Mouse (Mus musculus): ENCODE data around the gene Fam102b. TPM values are rescaled to one million over a fixed set of nuclear protein-coding genes. Genes with fewer than 3 reads are reported as not detected.
A peak's percentile ranks its signal among the peaks of the same experiment; 100 is the strongest.

Gene Fam102b
- polyA plus RNA-seq, 1 experiment: 13.6 TPM

DNA sequence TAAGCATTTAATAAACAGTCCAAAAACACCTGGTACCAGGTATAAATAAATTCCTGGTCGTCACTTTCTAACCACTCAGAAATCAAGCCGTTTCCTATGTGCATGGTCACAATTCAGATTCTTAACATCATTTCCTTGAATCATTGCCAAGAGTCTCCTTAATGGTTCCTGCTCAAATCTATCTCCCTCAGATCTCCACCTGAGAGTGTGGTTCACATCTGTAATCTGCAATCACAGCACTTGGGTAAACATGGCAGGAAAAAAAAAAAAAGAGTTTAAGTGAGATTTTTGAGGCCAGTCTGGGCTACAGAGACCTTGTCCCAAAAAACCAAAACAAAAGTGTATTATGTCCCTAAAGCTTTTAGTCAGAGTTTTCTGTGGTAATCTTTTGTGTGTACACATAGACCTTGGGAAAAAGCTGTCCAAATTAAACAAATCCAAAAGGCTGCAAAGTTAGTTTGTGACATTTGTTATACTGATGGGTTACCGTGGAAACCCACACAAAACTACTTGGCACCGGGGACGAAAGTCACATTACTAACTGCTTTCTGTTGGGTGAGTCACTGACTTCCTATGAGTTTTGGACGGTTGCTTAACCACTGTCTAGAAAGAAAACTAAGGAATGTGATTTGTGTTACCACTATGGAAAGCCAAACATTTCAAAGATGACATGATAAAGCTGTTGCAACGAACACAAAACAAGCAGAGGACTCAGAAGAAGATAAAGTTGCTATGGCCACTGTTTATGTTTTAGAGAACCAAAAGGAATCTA lies 16.7 kb downstream of the Fam102b start:
- DNase-seq (ENCODE audit: low read depth): no peak

DNA sequence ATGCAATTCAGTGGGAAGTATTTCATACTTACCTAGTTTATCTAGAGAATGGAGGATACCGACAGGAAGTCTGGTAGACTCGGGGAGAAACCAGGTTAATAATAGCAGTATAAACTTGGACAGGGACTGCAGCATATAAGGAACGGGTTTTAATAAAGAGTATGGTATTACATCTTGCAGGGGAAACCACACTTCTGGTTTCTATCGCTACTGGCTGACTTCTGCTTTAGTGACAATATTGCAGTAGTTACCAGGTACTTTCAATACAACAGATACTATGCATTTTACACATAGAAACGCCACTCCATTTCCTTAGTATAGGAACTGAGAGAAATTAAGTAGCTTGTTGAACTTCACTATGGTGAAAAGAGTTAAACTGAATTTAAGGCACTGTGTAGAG lies 19.2 kb downstream of the Fam102b start:
- no peak for DNase-seq (ENCODE audit: low read depth)

DNA sequence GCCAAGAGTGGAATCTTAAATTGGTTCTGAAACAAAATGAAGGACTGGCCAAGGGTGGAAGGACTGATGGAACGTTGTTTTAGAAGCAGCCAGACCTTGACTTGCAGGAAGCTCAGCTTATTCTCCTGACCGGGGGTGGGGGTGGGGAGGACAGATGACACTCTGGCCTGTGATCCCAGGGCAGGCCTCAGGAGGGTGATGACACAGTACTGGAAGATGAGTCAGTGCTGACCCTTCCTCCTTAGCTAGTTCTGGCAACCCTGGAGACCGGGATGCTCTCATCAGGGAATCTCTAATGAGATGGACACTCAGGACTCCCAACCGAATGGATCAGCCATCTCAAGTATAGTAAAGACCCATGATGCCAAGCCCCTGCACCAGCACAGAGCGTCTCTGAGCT lies 21.6 kb downstream of the Fam102b start:
- no peak for DNase-seq (ENCODE audit: low read depth)

DNA sequence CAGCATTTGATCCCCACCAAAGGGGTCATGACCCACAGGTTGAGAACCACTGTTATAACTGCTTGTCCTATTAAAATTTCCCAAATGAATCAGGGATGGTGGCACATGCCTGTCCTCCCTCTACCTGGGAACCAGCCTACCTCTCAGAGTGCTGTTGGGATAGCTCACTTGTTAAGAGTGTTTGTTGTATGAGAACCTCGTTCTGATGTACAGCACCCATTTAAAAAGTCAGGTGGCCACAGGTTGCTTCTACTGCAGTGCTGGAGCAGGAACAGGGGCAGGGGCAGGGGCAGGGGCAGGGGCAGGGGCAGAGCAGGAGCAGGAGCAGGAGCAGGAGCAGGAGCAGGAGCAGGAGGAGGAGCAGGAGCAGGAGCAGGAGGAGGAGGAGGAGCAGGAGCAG lies 28.2 kb downstream of the Fam102b start:
- DNase-seq (ENCODE audit: low read depth): no peak

DNA sequence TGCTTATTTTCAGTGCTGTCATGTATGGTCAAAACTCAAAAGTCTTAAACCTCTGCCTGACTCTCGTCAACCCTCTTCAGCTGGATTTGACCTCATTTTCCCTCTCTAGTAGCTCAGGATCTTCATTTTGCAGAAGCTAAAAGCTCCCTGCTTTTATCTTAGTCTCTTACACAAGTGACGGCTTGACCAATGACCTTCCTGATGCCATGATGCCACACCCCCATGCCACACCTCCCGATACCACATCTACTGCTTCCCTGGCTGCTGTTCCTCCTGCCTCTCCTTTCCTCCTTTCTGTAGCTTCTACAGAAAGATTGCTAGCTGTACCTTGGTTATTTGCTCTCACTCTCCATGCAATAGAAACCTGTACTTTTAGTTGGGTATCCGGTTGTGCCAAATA lies 29.6 kb downstream of the Fam102b start:
- DNase-seq (ENCODE audit: low read depth): no peak

DNA sequence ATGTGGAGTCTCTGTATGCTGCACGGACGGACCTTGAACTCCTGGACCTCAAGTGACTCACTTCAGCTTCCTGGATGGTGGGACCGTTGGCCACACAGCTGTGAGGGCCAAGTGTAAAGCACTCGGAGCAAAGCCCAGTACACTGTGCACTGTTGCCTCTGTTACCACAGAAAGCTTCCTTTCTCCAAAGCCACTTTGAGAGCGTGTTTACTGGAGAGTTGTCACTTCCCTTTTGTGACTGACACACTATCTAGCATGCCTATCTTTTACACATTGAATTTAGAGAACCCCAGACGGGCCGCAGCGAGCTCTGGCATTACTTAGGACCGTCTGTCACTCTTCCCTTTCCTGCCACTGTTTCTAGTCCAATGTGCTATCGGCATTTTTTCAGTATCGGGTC lies 30.1 kb downstream of the Fam102b start:
- no peak for DNase-seq (ENCODE audit: low read depth)

DNA sequence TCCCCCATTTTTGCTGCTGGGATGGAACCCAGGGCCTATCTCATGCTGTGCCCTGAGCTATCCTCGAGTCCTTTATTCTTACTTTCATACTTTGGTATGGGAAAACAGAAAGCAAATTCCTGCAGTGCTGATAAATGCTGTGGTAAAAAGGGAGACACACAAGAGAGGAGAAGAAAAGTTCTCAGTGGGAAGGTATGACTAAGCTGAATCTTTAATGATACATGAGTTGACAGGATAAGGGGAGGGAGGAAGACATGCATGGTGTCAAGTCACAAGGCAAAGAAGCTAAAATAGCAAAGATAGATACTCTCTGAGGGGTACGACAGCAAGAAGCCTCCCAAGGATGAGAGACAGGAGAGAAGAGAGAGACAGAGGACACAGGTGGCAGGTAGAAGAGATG lies 32.0 kb downstream of the Fam102b start:
- no peak for DNase-seq (ENCODE audit: low read depth)

DNA sequence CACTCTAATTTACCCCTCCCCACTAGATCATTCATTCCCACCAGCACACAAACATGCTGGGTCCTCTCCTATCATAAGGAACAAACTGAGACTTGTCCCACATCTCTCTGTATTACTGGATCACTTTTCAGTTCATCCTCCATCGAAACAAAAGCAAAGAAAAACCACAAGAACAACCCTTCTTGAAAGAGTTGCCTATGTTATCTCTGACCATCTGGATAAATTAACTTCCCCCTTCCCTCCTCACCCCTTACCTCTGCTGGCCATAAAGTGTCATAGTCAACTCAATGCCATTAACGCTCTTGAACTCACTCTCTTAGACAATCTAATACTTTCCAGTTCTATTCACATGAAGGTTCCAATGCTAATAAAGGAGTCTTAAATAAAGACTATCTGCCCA lies 32.9 kb downstream of the Fam102b start:
- no peak for DNase-seq (ENCODE audit: low read depth)

DNA sequence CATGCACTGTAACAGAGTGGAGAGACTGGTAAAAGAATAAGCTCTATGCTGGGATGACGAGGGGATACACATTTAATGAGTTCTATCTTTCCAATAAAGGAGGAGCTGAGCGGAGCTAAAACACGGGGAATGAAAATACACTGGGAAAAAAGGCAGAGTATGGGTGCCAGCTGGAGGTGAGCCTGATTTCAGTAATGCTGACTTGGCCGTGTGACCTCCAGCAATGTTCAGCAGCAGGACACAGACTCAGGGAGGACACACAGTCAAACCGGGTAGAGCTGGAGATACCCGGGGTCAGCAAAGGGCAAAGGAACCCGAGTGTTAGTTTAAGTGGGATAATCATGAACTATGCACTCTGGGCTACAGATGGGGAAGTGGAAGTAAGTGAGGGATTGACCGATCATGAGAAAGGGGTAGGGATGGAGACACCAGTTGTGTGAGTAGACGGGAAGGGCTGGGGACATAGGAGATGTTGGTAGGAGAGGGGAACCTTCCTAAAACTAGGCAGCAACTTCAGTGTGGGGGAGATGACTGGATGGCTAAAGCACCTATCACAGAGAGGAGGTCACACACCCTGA lies 37.3 kb downstream of the Fam102b start:
- DNase-seq (ENCODE audit: low read depth): no peak

DNA sequence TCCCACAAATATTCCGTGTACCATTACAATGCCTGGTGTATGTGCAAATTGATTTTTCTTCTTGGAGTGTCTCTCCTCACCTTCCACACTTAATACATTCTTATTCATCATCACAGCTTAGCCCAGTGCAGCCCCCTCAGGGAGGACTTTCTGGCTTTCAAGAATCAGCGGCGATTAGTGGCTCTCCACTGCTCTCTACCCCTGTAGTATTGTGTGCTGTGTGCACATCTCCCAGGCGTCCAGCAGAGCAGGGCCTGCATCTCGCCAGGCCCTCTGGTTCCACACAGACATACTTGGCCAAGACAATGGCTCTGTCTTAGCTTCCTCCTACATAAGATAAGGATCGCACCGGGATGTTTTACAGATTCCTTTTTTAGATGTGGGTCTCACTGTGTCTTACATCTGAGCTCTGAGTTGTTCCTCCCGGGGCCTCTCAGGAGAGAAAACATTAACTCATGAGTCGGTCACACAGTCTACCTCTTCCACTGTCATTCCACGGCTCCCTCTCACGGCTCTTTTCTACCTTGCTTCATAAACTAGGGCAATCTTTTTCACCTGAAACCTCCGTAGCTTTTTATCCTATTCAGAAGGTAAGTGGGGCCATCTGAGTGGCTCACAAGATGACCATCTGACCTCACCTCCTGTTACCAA lies 40.3 kb downstream of the Fam102b start:
- no peak for DNase-seq (ENCODE audit: low read depth)

DNA sequence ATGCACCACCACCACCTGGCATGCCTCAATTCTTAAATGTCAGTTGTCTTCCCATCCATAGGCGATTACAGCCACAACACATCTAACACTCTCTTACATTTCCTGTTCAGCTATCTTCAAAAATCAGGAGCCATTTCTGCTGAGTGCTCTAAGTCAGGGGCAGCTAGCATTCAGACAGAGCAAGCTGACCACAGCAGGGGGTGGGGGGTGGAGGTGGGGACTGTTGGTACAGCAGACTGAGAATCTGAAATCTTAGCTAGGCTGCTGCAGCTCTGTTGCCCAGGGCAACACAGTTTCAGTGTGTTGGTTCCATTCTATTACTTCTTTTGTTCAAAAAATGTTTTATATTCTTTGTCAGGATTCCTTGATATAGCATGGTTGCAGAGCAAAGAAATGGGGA lies 40.9 kb downstream of the Fam102b start:
- DNase-seq (ENCODE audit: low read depth): no peak

DNA sequence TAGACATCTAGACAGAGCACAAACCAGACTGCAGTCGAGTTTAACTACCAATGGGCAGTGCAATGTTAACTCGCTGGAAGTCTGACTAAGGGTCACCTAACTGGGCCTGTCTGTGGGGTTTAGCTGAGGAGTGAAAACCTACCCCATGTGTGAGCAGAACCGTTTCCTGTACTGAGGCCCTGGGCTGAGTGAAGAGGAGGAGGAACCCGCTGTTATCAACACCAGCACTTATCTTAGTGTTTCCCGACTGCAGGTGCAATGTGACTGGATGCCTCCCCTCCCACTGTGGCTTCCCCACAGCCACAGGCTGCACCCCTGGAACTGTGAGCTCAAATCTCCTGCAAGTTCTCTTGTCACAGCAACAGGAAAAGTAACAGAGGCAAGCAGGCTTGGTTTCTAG lies 43.4 kb downstream of the Fam102b start:
- DNase-seq (ENCODE audit: low read depth): no peak

DNA sequence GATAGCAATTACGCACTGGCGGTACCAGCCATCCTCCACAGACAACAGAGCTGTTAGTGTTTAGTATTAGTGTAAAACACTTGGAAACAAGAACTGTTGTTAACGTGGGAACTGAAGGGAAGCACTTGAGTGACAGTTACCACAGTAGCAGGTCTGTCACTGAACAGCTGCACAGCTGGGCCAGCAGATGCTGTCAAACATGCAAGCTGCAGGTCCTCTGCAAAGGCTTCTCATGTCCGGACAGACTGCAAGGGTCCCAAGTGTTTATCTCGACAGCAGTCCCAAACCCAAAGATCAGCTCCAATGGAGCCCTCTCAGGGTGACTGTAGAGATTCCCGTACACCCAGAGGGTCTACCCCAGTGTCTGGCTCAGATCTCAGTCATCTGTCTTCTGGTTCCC lies 45.5 kb downstream of the Fam102b start:
- DNase-seq (ENCODE audit: low read depth): no peak

DNA sequence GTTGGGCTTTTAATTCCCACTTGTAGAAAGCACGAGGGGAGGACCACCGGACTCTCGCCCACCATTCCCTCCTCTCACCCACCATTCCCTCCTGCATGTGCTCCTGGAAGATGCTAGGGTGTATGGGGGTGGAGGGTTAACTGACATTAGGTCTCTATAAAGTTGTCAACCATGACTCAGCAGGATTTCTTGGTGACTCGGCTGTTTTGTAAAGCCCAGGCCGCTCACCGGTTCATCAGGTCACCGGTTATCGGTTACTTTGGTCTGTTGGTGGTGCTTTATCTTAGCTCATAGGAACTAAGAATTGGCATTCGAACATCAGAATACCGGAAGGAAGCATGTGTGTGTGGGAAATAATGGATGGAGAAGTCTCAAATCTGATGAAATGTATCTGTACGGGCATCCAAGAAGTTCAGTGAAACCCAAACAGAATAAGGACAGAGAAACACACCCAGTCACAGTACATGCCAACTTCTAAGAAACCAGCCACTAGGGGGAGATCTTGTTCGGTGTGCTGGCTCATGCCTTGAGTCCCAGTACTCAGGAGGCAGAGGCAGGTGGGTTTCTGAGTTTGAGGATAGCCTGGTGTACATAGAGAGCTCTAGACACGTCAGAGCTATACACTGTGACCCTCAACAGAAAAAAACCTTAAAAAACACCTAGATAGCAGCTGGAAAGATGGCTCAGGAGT lies 49.9 kb downstream of the Fam102b start:
- no peak for DNase-seq (ENCODE audit: low read depth)

DNA sequence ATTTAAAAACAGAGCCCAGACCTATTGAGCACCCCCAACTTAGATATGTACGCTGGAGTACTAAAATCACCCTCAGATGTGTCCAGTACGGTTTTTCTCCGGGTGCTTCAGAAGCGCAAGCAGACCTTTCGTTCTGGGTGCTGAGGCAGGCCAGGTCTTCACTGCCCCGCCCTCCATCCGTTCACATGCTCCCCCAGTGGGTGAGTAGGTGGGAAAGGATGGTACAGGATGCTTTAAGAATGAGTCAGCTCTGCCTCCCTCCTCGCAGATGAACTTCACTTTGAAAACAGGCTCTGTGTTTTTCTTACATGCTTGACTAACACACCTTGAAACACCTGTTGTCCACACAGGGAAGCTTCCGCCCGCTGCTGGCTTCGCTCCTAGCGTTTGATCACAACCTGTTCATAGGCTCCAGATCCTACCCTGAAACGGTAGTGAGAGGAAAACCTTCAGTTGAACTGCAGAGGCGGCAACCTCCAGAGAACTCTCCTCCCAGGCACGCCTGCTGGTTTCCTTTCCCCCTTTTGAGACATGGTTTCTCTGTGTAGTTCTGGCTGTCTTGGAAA lies 52.4 kb downstream of the Fam102b start:
- peak; percentile 24 for DNase-seq (ENCODE audit: low read depth)

DNA sequence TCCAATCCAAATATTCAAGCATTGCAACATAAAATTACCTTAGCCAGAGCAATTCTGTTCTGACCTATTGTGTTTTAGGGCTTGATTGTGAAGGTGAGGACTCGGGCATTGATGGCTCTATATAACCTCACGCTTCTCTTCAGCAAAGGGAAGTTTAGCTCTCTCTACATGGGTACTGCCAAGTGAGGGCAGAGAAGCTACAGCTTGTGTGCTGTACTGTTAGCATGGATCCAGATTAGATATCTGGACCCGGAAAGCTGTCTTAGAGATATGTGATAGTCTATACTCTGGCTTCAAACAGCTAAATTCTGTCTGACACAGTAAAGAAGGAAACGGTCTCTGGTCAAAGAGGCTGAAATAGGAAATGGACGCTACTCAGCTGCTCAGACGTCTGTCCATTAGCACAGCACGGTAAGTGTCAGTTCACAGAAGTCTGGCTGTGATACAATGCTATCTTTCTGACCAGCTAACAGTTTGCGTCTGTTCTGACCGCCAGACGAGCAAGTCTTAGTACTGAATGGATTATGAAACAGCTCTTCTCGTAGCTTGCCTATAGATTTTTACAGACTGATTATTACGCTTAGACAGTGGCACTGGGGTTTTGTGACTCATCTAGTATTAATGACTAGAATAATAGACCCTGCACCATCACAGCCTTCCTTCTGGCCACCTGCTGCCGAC lies 53.3 kb downstream of the Fam102b start:
- no peak for DNase-seq (ENCODE audit: low read depth)

DNA sequence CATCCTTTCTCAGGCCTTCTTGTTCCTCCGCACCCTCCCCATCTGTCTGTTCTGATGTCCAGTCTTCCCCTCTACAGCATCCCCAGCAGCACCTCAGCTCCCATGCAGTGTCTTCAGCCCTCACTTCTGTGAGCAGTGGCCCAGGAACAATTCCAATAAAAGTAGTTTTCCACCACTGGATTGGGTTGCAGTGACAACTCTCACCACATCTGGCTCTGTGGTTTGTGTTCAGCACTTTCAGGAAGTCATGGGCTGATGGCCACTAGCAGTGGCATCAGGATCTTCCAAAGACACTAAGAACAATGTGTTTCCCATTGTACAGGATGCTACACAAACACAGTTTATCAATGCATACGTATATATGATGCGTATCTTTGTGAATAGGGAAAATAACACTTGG lies 61.4 kb downstream of the Fam102b start:
- DNase-seq (ENCODE audit: low read depth): no peak

DNA sequence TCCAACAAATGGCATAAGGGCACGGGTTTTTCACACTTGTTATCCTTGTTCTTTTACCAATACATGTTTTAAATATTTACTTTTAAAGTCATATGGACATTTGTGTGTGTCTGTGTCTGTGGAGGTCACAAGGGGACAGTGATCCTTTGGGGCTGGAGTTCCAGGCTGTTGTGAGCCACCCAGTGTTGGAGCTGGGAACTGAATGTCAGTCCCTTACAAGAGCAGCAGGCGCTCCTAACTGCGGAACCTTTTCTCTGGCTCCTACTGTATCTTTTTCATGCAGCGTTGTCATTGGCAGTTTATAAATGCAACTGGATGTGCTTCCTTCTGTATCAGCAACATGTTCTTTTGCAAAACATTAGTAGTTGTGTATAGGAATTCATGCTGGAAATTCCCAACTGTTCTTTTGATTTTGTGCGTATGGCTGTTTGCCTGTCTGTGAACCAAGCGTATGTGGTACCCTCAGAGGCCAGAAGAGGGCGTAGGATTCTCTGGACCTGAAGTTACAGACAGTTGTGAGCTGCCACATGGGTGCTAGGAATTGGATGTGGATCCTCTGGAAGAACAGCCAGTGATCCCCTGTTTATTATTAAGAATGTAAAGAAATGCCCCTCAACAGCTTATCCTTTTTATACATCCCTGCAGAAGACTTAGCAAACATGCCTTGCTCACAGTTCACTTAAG lies 62.9 kb downstream of the Fam102b start:
- no peak for DNase-seq (ENCODE audit: low read depth)

DNA sequence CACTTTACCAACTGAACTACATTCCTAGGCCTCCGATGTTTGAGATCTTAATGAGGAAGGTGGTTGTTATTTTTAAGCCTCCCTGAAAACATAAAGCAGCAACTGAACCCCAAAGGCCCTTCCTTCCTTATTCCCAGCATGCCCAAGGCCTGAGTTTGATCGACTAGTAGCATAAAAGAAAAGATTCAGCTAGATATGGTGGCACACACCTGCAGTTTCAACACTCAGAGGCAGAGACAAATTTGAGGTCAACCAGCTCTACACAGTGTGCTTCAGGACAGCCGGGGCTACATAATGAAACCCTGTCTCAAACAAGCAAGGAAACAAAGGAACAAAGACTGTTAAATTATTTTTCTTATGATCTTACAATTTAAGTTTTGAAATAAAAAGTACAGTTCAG lies 63.6 kb downstream of the Fam102b start:
- no peak for DNase-seq (ENCODE audit: low read depth)

DNA sequence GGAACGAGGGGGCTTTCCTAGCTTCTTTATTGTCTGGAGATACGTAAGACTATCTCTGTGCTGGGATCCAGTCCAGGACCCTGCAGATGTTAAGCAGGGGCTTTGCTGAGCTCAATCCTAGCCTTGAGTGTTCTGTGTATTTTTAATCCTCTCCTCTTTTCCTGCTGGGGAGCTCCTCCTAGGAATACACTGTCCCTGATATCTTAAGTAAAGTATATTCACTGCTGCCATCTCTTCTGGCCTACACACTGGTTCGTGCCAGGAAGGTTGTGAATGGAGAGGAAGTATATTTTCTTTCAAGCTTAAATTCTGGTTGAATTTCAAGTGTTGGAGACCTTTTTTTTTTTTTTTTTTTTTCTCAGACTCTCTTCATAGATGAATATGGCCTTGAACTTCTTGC lies 64.1 kb downstream of the Fam102b start:
- no peak for DNase-seq (ENCODE audit: low read depth)

DNA sequence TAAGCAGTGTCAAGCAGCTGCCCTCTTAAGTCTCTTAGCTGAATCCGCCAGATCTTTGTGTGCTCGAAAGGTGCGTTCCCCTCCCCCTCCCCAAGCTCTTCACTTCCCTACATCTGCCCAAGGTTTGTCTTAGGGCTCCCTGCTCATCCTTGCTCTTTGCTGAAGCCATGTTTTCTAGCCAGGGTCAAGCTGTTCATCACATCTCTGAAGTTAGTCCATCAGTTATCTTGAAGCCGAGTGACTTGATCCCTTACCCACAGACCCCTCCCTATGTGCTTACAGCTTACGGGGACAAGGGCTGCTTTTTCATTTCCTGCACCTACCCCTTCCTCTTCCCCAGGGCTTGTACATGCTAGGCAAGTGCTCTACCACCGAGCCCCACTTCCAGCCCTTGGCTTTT lies 65.8 kb downstream of the Fam102b start:
- DNase-seq (ENCODE audit: low read depth): no peak
